Mouse (Mus musculus) heart, embryonic 16.5 days (tissue): ENCODE measurements at regions not wholly inside any gene's neighbourhood (a gene's known extent, or its start where the extent isn't known, plus 50 kb on each side); places are given as distances from the start of the nearest gene placed in this dataset.

Experiments used
- ATAC-seq: fragments of 200-750 bp; cut with Nextera tagmentation; replicated peaks from 2 replicates; pipeline ENCODE4 v1.8.0; 2017; ENCODE audit warnings: moderate number of reproducible peaks; ENCODE audit not compliant: insufficient read depth, low FRiP score; ENCODE audit errors: extremely low read depth
- H3K27ac ChIP-seq: fragments of 300-500 bp; sonication (generic); 2 replicates; pipeline ENCODE4 v1.5.1; 2014; ENCODE audit warnings: mild to moderate bottlenecking, low read length, control low read depth, moderate library complexity
- H3K27me3 ChIP-seq: fragments of 300-500 bp; sonication (generic); 2 replicates; pipeline ENCODE4 v1.6.1; 2014; ENCODE audit warnings: low read length, mixed read lengths; ENCODE audit not compliant: control insufficient read depth, insufficient read depth
- H3K36me3 ChIP-seq: fragments of 300-500 bp; sonication (generic); 2 replicates; pipeline ENCODE4 v1.6.1; 2014; ENCODE audit not compliant: control insufficient read depth, insufficient read depth
- H3K4me1 ChIP-seq: fragments of 300-500 bp; sonication (generic); 2 replicates; pipeline ENCODE4 v1.6.1; 2014; ENCODE audit warnings: low read length, mixed read lengths; ENCODE audit not compliant: control insufficient read depth, insufficient read depth
- H3K4me2 ChIP-seq: fragments of 300-500 bp; sonication (generic); 2 replicates; pipeline ENCODE4 v1.6.1; 2014; ENCODE audit warnings: low read depth, mild to moderate bottlenecking, control low read depth, low read length
- H3K4me3 ChIP-seq: fragments of 300-500 bp; sonication (generic); 2 replicates; pipeline ENCODE4 v1.5.1; 2014; ENCODE audit warnings: mild to moderate bottlenecking, control low read depth, low read length
- H3K9ac ChIP-seq: fragments of 300-500 bp; sonication (generic); 2 replicates; pipeline ENCODE4 v1.6.1; 2014; ENCODE audit warnings: low read length, control low read depth
- H3K9me3 ChIP-seq: fragments of 300-500 bp; sonication (generic); replicated peaks from 2 replicates; pipeline ENCODE4 v1.6.1; 2016; ENCODE audit warnings: low read length; ENCODE audit not compliant: control insufficient read depth
- WGBS: fragments of 180-500 bp; shearing (Covaris S2); extraction: QIAGEN DNeasy Blood & Tissue Kit; methylation state at CpG from one replicate; pipeline ENCODE4 v1.1.7; 2014; 5-methylcytosine and 5-hydroxymethylcytosine counted together

DNA sequence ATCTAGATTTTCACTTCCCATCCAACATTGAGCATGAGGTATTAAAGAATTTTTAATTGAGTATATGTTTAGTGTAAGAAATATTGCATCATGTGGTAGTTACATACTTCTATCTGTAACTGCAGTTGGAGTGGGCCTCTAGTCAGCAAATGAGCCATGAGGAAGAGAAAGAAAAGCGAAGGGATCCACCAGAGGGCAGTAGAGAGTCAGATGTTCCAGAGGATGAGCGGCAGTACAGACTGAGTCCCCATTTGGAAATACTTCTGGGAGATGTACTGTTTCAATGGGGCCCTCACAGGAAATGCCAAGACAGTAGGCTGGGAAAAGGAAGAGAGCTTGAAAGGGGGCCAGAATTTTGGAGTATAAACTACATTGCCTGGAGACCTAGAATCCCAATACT, 221.2 kb downstream of the Myh15 start:
- 10% methylated on average over 2 of the region's 2 CpGs for WGBS
- Histone ChIP-seq H3K4me2 (no peak overlapping the region), H3K9ac (no peak overlapping the region), H3K36me3 (no peaks in the 10 kb centered on the region), H3K4me3 (no peak overlapping the region), H3K27ac (no peak overlapping the region), H3K9me3 (no peaks in the 10 kb centered on the region), H3K4me1 (no peaks in the 10 kb centered on the region), H3K27me3 (no peaks in the 10 kb centered on the region)
- ATAC-seq: 0 out of 2 replicates have a peak, but pooled peaks have one; percentile 28

DNA sequence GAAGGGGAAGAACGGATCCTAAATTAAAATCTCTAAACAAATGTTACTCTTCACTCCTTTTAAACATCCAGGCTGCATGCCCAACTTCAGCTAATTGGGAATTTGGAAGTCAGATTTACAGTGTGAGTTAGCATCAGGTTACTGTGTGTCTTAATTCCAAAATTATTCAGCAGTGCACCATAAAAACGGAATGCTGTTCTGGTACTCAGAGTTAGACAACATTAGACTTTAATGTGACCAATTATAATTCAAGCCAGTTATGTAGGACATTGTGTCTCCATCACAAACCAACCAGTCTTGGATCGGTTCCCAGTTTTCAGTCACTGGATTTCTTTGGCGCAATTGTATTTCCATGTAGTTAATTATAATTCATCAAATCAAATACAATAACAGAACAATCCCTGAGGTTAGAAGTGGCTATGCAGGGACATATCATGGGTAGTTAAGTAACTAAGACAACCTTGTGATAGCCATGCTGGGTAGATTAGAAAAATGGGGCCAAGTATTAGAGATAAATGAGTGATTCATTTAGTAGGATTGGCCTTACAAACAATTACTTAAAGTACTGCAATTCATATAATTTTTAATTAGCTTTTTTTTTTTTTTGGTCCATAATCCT, 230.9 kb downstream of the Myh15 start:
- no peak overlapping the region for H3K27ac ChIP-seq
- H3K4me2 ChIP-seq: no peak overlapping the region
- H3K27me3 ChIP-seq: no peaks in the 10 kb centered on the region
- no peaks in the 10 kb centered on the region for H3K4me1 ChIP-seq
- no peaks in the 10 kb centered on the region for H3K36me3 ChIP-seq
- 70% methylated on average over 4 of the region's 4 CpGs for WGBS
- H3K4me3 ChIP-seq: no peak overlapping the region
- no peaks in the 10 kb centered on the region for H3K9me3 ChIP-seq
- ATAC-seq: no peak
- H3K9ac ChIP-seq: no peak overlapping the region

DNA sequence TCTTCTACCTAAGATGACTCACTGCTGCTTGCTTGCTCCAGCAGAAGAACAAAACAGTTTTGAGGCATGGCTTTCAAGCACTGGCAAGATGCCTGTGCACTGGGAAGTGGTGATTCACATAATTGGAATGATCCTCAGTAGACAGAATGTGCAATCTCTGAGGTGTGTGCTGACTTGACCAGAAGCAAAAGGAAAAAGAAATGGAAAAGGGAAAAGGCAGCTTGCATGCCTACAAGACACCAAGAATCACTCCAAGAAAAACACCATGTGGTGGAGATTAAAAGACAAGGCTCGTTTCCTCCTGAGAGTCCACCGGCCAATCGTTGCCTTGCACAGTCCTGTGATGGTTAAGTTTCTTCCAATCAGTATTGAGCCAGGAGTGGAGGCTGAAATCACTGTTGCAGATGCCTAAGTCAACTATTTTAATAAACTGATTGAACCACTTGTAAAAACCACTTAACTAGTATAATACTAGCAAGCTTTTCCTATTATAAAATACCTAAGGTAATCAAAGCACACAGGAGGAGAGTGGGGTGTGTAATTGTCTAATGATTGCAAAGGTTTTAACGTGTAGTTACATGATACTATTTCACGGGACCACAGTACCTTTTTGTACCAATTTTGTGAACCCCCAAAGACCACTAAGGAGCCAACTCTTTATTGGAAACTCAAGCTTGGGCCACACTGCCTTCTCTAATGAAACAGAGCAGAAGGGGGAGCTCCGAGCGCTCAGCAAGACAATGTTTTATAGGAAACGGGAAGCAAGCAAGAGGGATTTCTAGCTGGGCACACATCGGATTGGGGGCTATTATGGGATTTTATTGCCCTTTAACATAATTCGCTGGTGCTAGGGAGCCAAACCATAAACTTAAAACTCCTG, 232.2 kb downstream of the Myh15 start:
- peak; percentile 60; the same call in 1 of the 2 replicates for ATAC-seq
- Histone ChIP-seq H3K4me3 (no peak overlapping the region), H3K4me1 (no peaks in the 10 kb centered on the region), H3K36me3 (no peaks in the 10 kb centered on the region), H3K4me2 (no peak overlapping the region), H3K9me3 (no peaks in the 10 kb centered on the region), H3K27ac (no peak overlapping the region), H3K27me3 (no peaks in the 10 kb centered on the region), H3K9ac (no peak overlapping the region)
- 69% methylated on average over 10 of the region's 10 CpGs for WGBS

DNA sequence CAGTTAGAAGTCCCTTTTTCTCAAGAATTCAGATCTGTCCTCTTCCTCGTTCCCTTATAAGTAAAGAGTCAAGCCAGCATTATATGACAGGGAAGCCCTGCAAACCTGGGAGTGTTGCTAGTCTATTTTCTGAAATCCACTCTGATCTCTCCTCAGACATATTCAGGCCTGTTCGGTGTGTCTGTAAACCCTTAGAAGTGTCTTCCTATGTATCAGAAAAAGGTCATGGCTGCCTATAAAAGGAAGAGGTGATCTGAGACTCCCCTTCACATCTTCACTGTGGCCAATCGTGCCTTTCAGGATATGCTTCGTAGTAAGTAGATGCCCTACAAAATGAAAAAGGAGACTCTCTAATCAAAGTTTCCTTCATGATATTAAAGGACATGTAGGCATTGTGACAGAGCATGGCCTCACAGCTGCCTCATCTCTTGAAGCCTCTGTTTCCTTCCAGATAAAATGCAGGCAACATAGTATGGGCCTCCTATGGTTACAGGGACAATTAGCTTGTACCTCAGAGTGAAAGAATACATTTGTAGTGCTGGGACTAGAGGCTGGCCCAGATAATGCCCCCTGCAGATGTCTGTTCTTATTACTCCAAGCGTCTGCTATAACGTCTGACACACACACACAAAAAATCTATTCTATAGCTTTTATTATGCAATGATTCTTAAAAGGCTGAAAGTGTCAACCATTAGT, 246.5 kb downstream of the Myh15 start:
- no peaks in the 10 kb centered on the region for H3K27me3 ChIP-seq
- H3K4me3 ChIP-seq: no peak overlapping the region
- no peaks in the 10 kb centered on the region for H3K36me3 ChIP-seq
- H3K9me3 ChIP-seq: no peaks in the 10 kb centered on the region
- 80% methylated on average over 6 of the region's 6 CpGs for WGBS
- no peak overlapping the region for H3K27ac ChIP-seq
- H3K4me1 ChIP-seq: no peaks in the 10 kb centered on the region
- ATAC-seq: no peak
- H3K9ac ChIP-seq: no peak overlapping the region
- no peak overlapping the region for H3K4me2 ChIP-seq

DNA sequence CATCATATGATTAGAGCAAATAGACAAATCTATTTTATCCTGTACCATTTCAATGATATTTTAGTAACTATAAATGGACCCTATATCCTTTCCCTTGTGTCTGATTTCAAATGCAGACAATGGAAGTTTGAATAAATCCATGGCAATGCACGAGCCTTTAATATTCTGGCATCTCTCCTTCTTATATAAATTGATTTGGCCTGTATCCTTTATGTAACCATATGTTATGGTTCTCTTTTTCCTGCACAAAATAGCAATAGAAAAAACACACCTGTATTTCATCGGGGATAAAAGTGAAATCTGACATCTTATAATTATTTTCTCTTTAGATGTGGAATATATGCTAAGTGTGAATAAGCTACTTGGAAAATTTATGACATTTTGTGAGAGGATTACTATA, 247.1 kb downstream of the Myh15 start:
- no peaks in the 10 kb centered on the region for H3K36me3 ChIP-seq
- 72% methylated on average over 2 of the region's 2 CpGs for WGBS
- H3K4me3 ChIP-seq: no peak overlapping the region
- H3K27me3 ChIP-seq: no peaks in the 10 kb centered on the region
- no peak overlapping the region for H3K27ac ChIP-seq
- H3K9ac ChIP-seq: no peak overlapping the region
- no peak for ATAC-seq
- no peak overlapping the region for H3K4me2 ChIP-seq
- H3K4me1 ChIP-seq: no peaks in the 10 kb centered on the region
- H3K9me3 ChIP-seq: no peaks in the 10 kb centered on the region

DNA sequence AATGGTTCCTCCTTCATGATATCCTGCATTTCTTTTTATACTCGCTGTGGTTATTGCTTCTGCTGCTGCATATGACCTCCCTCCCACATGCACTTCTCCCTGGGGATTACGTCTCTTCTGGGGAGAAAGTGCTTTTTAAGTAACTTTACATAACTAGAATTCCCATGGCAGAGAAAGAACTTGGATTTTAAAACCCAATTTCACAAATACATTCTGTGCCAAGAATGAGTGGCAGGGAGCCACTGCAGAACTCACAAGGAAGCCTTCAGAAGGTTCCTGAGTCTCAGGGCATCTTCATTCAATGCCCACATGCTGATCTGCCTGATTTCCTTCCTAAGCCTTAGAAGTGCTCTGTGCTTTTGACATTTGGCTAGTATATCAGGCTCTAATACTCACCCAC, 259.8 kb downstream of the Myh15 start:
- H3K27me3 ChIP-seq: no peaks in the 10 kb centered on the region
- H3K4me1 ChIP-seq: no peaks in the 10 kb centered on the region
- H3K9me3 ChIP-seq: no peaks in the 10 kb centered on the region
- no peak overlapping the region for H3K27ac ChIP-seq
- H3K36me3 ChIP-seq: no peaks in the 10 kb centered on the region
- 66% methylated on average over 2 of the region's 2 CpGs for WGBS
- no peak overlapping the region for H3K9ac ChIP-seq
- ATAC-seq: no peak
- no peak overlapping the region for H3K4me2 ChIP-seq
- H3K4me3 ChIP-seq: no peak overlapping the region

DNA sequence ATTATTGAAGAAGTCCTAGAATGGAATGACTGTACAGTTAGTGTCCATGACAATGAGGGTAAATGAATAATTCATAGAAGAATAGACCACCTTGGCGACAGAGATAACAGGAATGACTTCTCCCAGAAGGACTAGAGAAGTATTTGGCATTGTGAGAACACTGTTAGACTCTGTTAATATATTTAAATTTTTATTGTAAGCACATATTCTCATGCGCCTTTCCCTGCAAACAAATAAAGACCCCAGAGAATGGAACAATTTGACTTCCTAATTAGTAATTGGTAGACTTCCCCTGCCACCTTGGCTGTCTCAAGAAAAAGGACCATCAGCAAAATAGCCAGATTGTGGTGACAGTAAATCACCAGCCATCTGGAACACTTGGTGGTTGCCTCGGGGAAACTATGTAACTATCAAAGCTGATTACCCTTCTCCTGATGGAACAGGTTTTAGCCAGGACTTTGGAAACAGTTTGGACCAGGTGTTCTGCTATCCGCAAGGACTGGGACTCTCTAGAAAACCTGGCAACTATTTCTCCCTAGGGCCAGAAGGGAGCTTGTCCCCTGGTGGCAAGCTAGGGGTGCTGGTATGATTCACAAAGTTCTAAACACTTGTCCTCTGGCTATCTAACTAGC, 261.9 kb downstream of the Myh15 start:
- H3K4me1 ChIP-seq: no peaks in the 10 kb centered on the region
- H3K27ac ChIP-seq: no peak overlapping the region

DNA sequence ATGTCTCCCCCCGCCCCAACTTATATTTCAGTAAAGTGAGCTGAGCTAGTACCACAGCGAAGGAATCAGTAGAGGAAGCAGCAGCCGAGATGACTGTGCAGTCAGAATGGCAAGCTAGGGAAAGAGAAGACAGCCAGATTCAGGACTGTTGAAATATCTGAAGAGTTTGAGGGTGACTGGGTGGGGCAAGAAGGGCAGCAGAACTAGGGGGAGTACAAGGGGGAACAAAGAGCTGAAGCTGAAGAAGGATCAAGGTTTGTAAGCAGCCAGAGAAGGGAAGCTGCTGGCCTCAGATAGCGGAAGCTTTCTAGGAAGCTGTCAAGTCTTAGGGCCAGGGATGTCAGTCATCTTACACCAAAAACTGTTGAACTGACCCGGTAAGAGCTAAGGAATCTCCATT, 262.5 kb downstream of the Myh15 start:
- no peak overlapping the region for H3K4me2 ChIP-seq

More for the DNA sequence above, 261.9 kb downstream of the Myh15 start:
- WGBS: 74% methylated on average over 4 of the region's 4 CpGs
- Histone ChIP-seq H3K4me3 (no peak overlapping the region), H3K27me3 (no peaks in the 10 kb centered on the region), H3K36me3 (no peaks in the 10 kb centered on the region), H3K4me2 (no peak overlapping the region), H3K9me3 (no peaks in the 10 kb centered on the region), H3K9ac (no peak overlapping the region)
- no peak for ATAC-seq

More for the DNA sequence above, 262.5 kb downstream of the Myh15 start:
- 64% methylated on average over 5 of the region's 5 CpGs for WGBS
- no peak for ATAC-seq
- Histone ChIP-seq H3K36me3 (no peaks in the 10 kb centered on the region), H3K9me3 (no peaks in the 10 kb centered on the region), H3K9ac (no peak overlapping the region), H3K27me3 (no peaks in the 10 kb centered on the region), H3K4me3 (no peak overlapping the region), H3K4me1 (no peaks in the 10 kb centered on the region), H3K27ac (no peak overlapping the region)
